Comparison of ENCODE assay signal across 9 mouse cellular contexts in genomic region chr1:38936780-38937179, GRCm38 (mm10). TPM values are rescaled to one million over a fixed set of nuclear protein-coding genes. Genes with fewer than 3 reads are reported as not detected.
DNase-seq lines count a peak whose midpoint lies in the region; ATAC-seq and TF ChIP-seq lines count a peak whose summit lies in the region.
"Had no signal": no experiment of that assay in that cellular context is flagged by ENCODE, and none has a peak within 500 bp of the region (broad histone marks: within the 10 kb centered on the region; RNA-seq: fewer than 3 reads in every experiment).

No protein-coding gene starts in this region.

- H3K36me3 ChIP-seq in lung, postnatal 0 days (ENCODE audit: insufficient read depth, low read length): no peaks in the 10 kb centered on the region
- H3K36me3 ChIP-seq in testis, adult 2 months (ENCODE audit: control insufficient read depth, insufficient read depth, low read length): no peaks in the 10 kb centered on the region
- H3K36me3 ChIP-seq: stomach, embryonic 15.5 days had no signal

- H3K9ac ChIP-seq in lung, postnatal 0 days (replicated peaks; ENCODE audit: low read depth): no peak overlapping the region
- H3K9ac ChIP-seq: stomach, embryonic 15.5 days had no signal

- no peak overlapping the region for H3K4me2 ChIP-seq in lung, postnatal 0 days (replicated peaks; ENCODE audit: low read depth, low read length)
- H3K4me2 ChIP-seq: stomach, embryonic 15.5 days had no signal

- WGBS in lung, adult 2 months: 22% methylated on average over 6 of the region's 6 CpGs
- 21% methylated on average over 6 of the region's 6 CpGs for WGBS in lung, postnatal 0 days

- no peak overlapping the region for H3K4me3 ChIP-seq in lung, adult 2 months (replicated peaks; ENCODE audit: extremely low read depth, low read depth, low read length)
- H3K4me3 ChIP-seq in lung, postnatal 0 days (ENCODE audit: low read depth, low read length): no peak overlapping the region
- H3K4me3 ChIP-seq in testis, adult 2 months (ENCODE audit: control insufficient read depth, low read depth, low read length): no peak overlapping the region
- H3K4me3 ChIP-seq: stomach, embryonic 15.5 days had no signal

- no peaks in the 10 kb centered on the region for H3K4me1 ChIP-seq in lung, adult 2 months (ENCODE audit: control insufficient read depth, insufficient read depth, low read length)
- no peaks in the 10 kb centered on the region for H3K4me1 ChIP-seq in lung, postnatal 0 days (ENCODE audit: insufficient read depth, low read depth, low read length)
- H3K4me1 ChIP-seq in testis, adult 2 months (ENCODE audit: control insufficient read depth, insufficient read depth, low read length): no peaks in the 10 kb centered on the region; the same call in 1 of the 2 replicates
- H3K4me1 ChIP-seq: stomach, embryonic 15.5 days had no signal

- TF ChIP-seq POLR2A in lung, adult 2 months (IDR thresholded peaks at IDR 0.05; ENCODE audit: borderline replicate concordance, extremely low read depth, low read depth, low read length): no peak
- no peak for TF ChIP-seq POLR2A in testis, adult 2 months (IDR thresholded peaks at IDR 0.05; ENCODE audit: control insufficient read depth, low read depth, low read length)

- H3K9me3 ChIP-seq in lung, postnatal 0 days (ENCODE audit: low read length): no peaks in the 10 kb centered on the region
- H3K9me3 ChIP-seq: stomach, embryonic 15.5 days had no signal

- DNase-seq in frontal cortex, postnatal 10 days (ENCODE audit: low spot score in 2 of 2): no peak
- no peak for DNase-seq in lung, adult 2 months
- no peak for DNase-seq in lung, postnatal 4 days
- DNase-seq in adrenal gland, postnatal 14 days: peak; percentile 40
- DNase-seq in embryo, embryonic 11.5 days (ENCODE audit: low read depth, low spot score): peak; percentile 39
- peak; percentile 12 for DNase-seq in lung, postnatal 0 days (ENCODE audit: low spot score)

- no peak overlapping the region for H3K27ac ChIP-seq in lung, postnatal 0 days (ENCODE audit: low read length)
- H3K27ac ChIP-seq in testis, adult 2 months (ENCODE audit: control insufficient read depth, insufficient read depth, low read depth, low read length): no peak overlapping the region
- H3K27ac ChIP-seq: stomach, embryonic 15.5 days had no signal

- TF ChIP-seq EP300 in lung, postnatal 0 days (IDR thresholded peaks at IDR 0.05): no peak

- no peaks in the 10 kb centered on the region for H3K27me3 ChIP-seq in lung, postnatal 0 days (replicated peaks; ENCODE audit: insufficient read depth, low read length)
- H3K27me3 ChIP-seq in testis, adult 2 months (ENCODE audit: control insufficient read depth, insufficient read depth, low read length): no peaks in the 10 kb centered on the region
- H3K27me3 ChIP-seq: stomach, embryonic 15.5 days had no signal

- ATAC-seq in frontal cortex, adult (ENCODE audit: low TSS enrichment): peak; percentile 44
- no peak for ATAC-seq in lung, postnatal 0 days

- TF ChIP-seq CTCF in lung, adult 2 months (IDR thresholded peaks at IDR 0.05; ENCODE audit: insufficient read depth, low read length): peak; percentile 60
- peak; percentile 67 for TF ChIP-seq CTCF in lung, postnatal 0 days (IDR thresholded peaks at IDR 0.05)
- TF ChIP-seq CTCF in testis, adult 2 months (IDR thresholded peaks at IDR 0.05; ENCODE audit: control insufficient read depth, insufficient read depth, insufficient replicate concordance, low read depth, low read length): peak; percentile 86

RNA-seq across cellular contexts. Expression of gene Nms, which starts 2.2 kb away (rescaled TPM):
- not detected in 2 replicates for polyA plus RNA-seq in lung, adult 2 months (2012; rRNA removed)
- not detected in 2 replicates for total RNA-seq in adrenal gland, postnatal 14 days (2021)
- polyA plus RNA-seq in lung, postnatal 0 days (2015; fragmentation: Nextera tagmentation; extraction: Ambion mirVana): not detected in 2 replicates
- polyA plus RNA-seq in testis, adult 2 months (2012; rRNA removed): not detected in 2 replicates
- polyA plus RNA-seq: stomach, embryonic 15.5 days had no signal

RNA-seq across cellular contexts. Expression of gene Chst10, which starts 38.8 kb away (rescaled TPM):
- 0.23 and 0.32 TPM in 2 replicates for polyA plus RNA-seq in lung, adult 2 months (2012; rRNA removed)
- 1.4 and 2.1 TPM in 2 replicates for total RNA-seq in adrenal gland, postnatal 14 days (2021)
- 0.27 and 0.29 TPM in 2 replicates for polyA plus RNA-seq in lung, postnatal 0 days (2015; fragmentation: Nextera tagmentation; extraction: Ambion mirVana)
- polyA plus RNA-seq in testis, adult 2 months (2012; rRNA removed): 1.7 TPM in 2 replicates

RNA-seq across cellular contexts. Expression of gene Pdcl3, which starts 48.6 kb away (rescaled TPM):
- polyA plus RNA-seq in lung, adult 2 months (2012; rRNA removed): 25.7 and 44.5 TPM in 2 replicates
- total RNA-seq in adrenal gland, postnatal 14 days (2021): 93.9 and 99.6 TPM in 2 replicates
- 139 and 155 TPM in 2 replicates for polyA plus RNA-seq in lung, postnatal 0 days (2015; fragmentation: Nextera tagmentation; extraction: Ambion mirVana)
- polyA plus RNA-seq in testis, adult 2 months (2012; rRNA removed): 6.6 and 8.1 TPM in 2 replicates

Comparison
In these comparisons a context has a peak if more than half of its experiments do, and no peak if none do; other contexts are left out.
1. DNase-seq: peak in adrenal gland, postnatal 14 days (single experiment), embryo, embryonic 11.5 days (single experiment) and lung, postnatal 0 days (single experiment); none in frontal cortex, postnatal 10 days (0 of 2), lung, adult 2 months (single experiment) and lung, postnatal 4 days (0 of 2).
2. Peak in every context shown above with its lines, with median percentiles within 50 percentile points of each other: CTCF ChIP-seq.